Mouse (Mus musculus) intestine, embryonic 16.5 days (tissue): ENCODE measurements around the gene Cfap299. TPM values are rescaled to one million over a fixed set of nuclear protein-coding genes. Genes with fewer than 3 reads are reported as not detected.

ENCODE experiments used
- ATAC-seq: fragments of 200-750 bp; cut with Nextera tagmentation; 2 replicates; pipeline ENCODE4 v1.8.0; 2017; ENCODE audit warnings: moderate TSS enrichment, moderate library complexity
- H3K27ac ChIP-seq: fragments of 300-500 bp; sonication (generic); 2 replicates; pipeline ENCODE4 v1.5.1; 2014; ENCODE audit warnings: mild to moderate bottlenecking, low read length
- H3K27me3 ChIP-seq: fragments of 300-500 bp; sonication (generic); replicated peaks from 2 replicates; pipeline ENCODE4 v1.6.1; 2014; ENCODE audit warnings: low read length, control low read depth, mixed read lengths; ENCODE audit not compliant: control insufficient read depth, insufficient read depth
- H3K36me3 ChIP-seq: fragments of 300-500 bp; sonication (generic); 2 replicates; pipeline ENCODE4 v1.6.1; 2014; ENCODE audit warnings: low read length, control low read depth; ENCODE audit not compliant: control insufficient read depth, insufficient read depth
- H3K4me1 ChIP-seq: fragments of 300-500 bp; sonication (generic); 2 replicates; pipeline ENCODE4 v1.6.1; 2014; ENCODE audit warnings: low read length, control low read depth, mixed read lengths; ENCODE audit not compliant: control insufficient read depth, insufficient read depth
- H3K4me2 ChIP-seq: fragments of 300-500 bp; sonication (generic); 2 replicates; pipeline ENCODE4 v1.6.1; 2014; ENCODE audit warnings: low read depth, low read length, control low read depth
- H3K4me3 ChIP-seq: fragments of 300-500 bp; sonication (generic); 2 replicates; pipeline ENCODE4 v1.5.1; 2014; ENCODE audit warnings: mild to moderate bottlenecking, low read length
- H3K9ac ChIP-seq: fragments of 300-500 bp; sonication (generic); 2 replicates; pipeline ENCODE4 v1.6.1; 2014; ENCODE audit warnings: low read depth, low read length
- H3K9me3 ChIP-seq: fragments of 300-500 bp; sonication (generic); 2 replicates; pipeline ENCODE4 v1.6.1; 2016; ENCODE audit warnings: low read length, control low read depth; ENCODE audit not compliant: control insufficient read depth
- WGBS: fragments of 180-500 bp; shearing (Covaris S2); extraction: QIAGEN DNeasy Blood & Tissue Kit; methylation state at CpG from one replicate; pipeline ENCODE4 v1.1.7; 2014; 5-methylcytosine and 5-hydroxymethylcytosine counted together
- polyA plus RNA-seq: library from polyadenylated mRNA; unstranded; fragments of >200 nt; fragmentation: Nextera tagmentation; extraction: Ambion mirVana; gene quantifications from 2 replicates; pipeline ENCODE4 v1.2.1, GENCODE M21; 2015

The Cfap299 gene
- polyA plus RNA-seq, 1 experiment from 2014 or later: 0.49 TPM

DNA sequence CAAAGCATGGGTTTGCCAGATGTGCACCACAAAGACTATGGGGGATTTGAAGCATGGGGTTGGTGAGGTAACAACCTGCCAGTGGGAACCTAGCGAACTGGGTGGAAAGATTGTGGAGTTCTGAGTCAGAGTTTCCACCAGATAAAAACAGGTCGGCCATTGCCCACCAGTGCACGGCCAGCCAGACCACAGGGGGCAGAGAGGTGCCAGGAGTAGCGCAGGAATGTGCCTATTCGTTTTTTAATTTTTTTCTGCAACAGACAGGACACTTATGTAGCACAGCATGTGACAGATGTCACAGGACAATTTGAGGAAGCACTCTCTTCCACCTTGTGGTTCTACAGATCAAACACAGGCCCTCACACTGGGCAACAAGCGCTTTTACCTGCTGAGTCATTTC, 475.7 kb downstream of the Cfap299 start:
- Histone ChIP-seq H3K4me2 (no peak overlapping the region), H3K4me3 (no peak overlapping the region), H3K27me3 (no peaks in the 10 kb centered on the region), H3K9me3 (no peaks in the 10 kb centered on the region), H3K36me3 (no peaks in the 10 kb centered on the region), H3K4me1 (no peaks in the 10 kb centered on the region), H3K9ac (no peak overlapping the region), H3K27ac (no peak overlapping the region)
- WGBS: 86% methylated on average over 6 of the region's 6 CpGs
- no peak for ATAC-seq

DNA sequence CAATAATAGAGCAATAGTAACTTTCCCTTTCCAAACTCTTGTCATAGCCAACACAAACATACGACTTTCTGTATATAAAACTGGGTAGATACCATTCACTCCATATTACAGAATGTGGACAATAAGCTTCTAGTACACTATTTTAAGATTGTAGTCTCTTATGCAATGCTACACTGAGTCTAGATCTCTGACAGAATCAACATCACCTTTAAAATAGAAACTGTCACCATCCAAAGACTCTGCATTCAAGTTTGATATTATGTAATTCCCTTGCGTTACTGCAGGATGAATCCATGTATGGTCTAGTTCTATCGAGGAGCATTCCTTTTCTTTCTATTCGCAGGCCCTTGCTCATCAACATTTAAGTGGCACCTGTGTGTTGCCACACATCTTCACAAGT, 477.4 kb downstream of the Cfap299 start:
- 89% methylated on average over 4 of the region's 4 CpGs for WGBS
- Histone ChIP-seq H3K36me3 (no peaks in the 10 kb centered on the region), H3K27me3 (no peaks in the 10 kb centered on the region), H3K4me2 (no peak overlapping the region), H3K27ac (no peak overlapping the region), H3K4me1 (no peaks in the 10 kb centered on the region), H3K4me3 (no peak overlapping the region), H3K9ac (no peak overlapping the region), H3K9me3 (no peaks in the 10 kb centered on the region)
- no peak for ATAC-seq

DNA sequence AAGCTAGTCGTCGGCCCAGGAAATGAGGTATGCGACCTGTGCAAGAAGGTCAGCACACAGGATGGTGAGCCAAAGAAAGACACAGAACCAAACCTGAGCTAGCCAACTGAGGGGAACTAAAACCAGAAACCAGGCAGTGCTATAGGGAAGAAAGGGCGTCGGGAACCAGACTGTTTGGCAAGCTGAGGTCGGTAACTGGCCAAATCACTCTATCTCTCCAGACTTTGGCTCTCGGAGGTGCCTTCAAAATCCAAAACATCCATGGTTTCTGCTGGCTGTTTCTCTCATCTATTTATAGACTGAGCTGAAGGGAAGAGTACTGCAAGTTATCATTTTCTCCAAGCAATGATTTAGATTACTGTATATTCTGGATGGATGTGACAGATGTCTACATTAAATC, 477.9 kb downstream of the Cfap299 start:
- Histone ChIP-seq H3K9me3 (no peaks in the 10 kb centered on the region), H3K9ac (no peak overlapping the region), H3K4me1 (no peaks in the 10 kb centered on the region), H3K4me2 (no peak overlapping the region), H3K27me3 (no peaks in the 10 kb centered on the region), H3K36me3 (no peaks in the 10 kb centered on the region), H3K27ac (no peak overlapping the region), H3K4me3 (no peak overlapping the region)
- WGBS: 73% methylated on average over 7 of the region's 7 CpGs
- no peak for ATAC-seq

DNA sequence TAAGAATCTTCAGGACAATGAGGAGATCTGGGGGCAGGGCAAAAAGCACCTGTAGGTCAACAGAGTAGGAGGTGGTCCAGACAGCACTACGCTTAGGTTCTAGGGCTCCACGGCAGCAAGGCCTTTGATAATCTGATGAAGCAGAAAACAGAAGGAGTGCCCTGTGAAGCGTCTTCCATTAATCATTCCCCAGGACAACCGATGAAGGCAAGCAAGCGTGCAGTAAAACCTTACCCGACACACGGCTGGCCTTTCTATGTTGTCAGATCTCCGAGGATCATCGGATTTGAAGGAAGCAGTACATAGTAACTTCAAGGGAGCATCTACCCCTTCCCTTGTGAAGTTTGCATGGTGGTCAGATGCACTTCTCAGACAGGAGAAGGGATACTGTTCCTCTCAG, 478.8 kb downstream of the Cfap299 start:
- H3K4me2 ChIP-seq: no peak overlapping the region
- ATAC-seq: no peak
- 42% methylated on average over 9 of the region's 9 CpGs for WGBS
- no peak overlapping the region for H3K4me3 ChIP-seq
- no peak overlapping the region for H3K27ac ChIP-seq
- H3K36me3 ChIP-seq: no peaks in the 10 kb centered on the region
- no peaks in the 10 kb centered on the region for H3K27me3 ChIP-seq
- no peaks in the 10 kb centered on the region for H3K4me1 ChIP-seq
- no peaks in the 10 kb centered on the region for H3K9me3 ChIP-seq
- no peak overlapping the region for H3K9ac ChIP-seq

DNA sequence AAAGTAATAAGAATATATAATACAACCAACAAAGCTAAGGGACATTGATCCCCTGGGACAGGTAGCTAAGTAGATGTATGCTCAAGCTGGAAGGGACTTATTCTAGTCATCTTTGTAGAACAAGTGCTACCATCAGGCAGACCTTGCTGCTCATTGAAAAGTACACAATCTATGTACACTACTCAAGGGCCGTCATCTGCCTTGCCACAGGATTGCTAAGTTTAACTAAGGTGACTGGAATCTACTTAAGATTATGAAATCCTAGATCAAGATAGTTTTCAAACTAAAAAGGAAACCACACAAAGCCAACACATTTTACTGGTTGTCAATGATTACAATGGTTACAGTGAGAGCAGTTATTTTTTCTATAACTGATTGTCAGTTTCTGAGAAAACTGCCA, 483.3 kb downstream of the Cfap299 start:
- H3K27ac ChIP-seq: no peak overlapping the region
- no peak overlapping the region for H3K4me2 ChIP-seq
- WGBS: 83% methylated on average over 1 of the region's 1 CpGs
- H3K36me3 ChIP-seq: no peaks in the 10 kb centered on the region
- no peaks in the 10 kb centered on the region for H3K9me3 ChIP-seq
- ATAC-seq: no peak
- no peaks in the 10 kb centered on the region for H3K27me3 ChIP-seq
- no peak overlapping the region for H3K4me3 ChIP-seq
- H3K9ac ChIP-seq: no peak overlapping the region
- no peaks in the 10 kb centered on the region for H3K4me1 ChIP-seq

- Histone ChIP-seq H3K9ac (no peak overlapping the region), H3K9me3 (no peaks in the 10 kb centered on the region), H3K27ac (no peak overlapping the region), H3K27me3 (no peaks in the 10 kb centered on the region), H3K4me2 (no peak overlapping the region), H3K4me3 (no peak overlapping the region), H3K36me3 (no peaks in the 10 kb centered on the region), H3K4me1 (no peaks in the 10 kb centered on the region)
- no peak for ATAC-seq
- 91% methylated on average over 1 of the region's 1 CpGs for WGBS
Measured at GRCm38 (mm10) chr5:98815269-98815668, 486.2 kb downstream of the Cfap299 start.

DNA sequence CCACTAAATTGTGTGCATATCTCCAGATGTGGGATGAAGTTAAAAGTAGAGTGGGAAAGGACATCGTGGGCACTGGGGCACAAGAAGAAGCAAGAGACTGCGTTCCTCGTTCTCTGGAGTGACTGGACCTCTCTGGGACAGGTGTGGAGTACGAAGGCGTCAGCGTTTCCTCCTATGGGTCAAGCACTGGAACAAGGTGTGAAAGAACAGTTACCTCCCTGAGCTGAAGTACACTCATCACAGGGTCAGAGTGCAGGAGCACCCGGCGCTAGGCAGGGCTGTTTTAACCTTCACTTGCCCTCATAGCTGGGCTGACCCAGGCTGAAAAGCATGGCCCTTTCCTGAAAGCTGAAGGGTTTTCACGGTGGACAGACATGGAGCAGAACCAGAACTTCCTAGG, 504.7 kb downstream of the Cfap299 start:
- H3K4me3 ChIP-seq: no peak overlapping the region
- H3K27me3 ChIP-seq: no peaks in the 10 kb centered on the region
- H3K36me3 ChIP-seq: no peaks in the 10 kb centered on the region
- H3K9me3 ChIP-seq: no peaks in the 10 kb centered on the region
- no peak overlapping the region for H3K27ac ChIP-seq
- 73% methylated on average over 9 of the region's 9 CpGs for WGBS
- no peak overlapping the region for H3K9ac ChIP-seq
- H3K4me2 ChIP-seq: no peak overlapping the region
- ATAC-seq: no peak
- no peaks in the 10 kb centered on the region for H3K4me1 ChIP-seq

DNA sequence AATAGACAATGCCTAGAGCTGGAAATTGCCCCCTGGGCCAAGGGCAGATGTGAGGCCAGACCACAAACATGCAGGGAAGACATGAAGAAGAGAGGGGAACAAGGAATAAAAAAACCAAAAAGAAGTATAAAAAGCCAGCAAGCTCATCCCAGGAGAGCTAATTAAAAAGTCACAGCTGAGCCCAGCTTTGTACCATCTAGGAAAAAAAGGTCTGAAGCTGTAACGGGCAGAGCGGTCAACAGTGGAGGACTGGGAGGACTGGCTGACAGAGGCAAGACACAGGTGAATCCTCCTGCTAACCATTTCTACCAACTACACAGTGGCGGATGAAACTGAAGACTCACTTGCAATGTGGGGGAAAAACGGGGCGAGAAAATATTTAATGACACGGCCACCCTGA, 505.2 kb downstream of the Cfap299 start:
- H3K9me3 ChIP-seq: no peaks in the 10 kb centered on the region
- no peak overlapping the region for H3K4me2 ChIP-seq
- no peaks in the 10 kb centered on the region; the same call in 1 of the 2 replicates for H3K27me3 ChIP-seq
- no peak overlapping the region for H3K9ac ChIP-seq
- no peak overlapping the region for H3K27ac ChIP-seq
- ATAC-seq: no peak
- H3K36me3 ChIP-seq: no peaks in the 10 kb centered on the region
- WGBS: 89% methylated on average over 6 of the region's 6 CpGs
- H3K4me3 ChIP-seq: no peak overlapping the region
- no peaks in the 10 kb centered on the region for H3K4me1 ChIP-seq

DNA sequence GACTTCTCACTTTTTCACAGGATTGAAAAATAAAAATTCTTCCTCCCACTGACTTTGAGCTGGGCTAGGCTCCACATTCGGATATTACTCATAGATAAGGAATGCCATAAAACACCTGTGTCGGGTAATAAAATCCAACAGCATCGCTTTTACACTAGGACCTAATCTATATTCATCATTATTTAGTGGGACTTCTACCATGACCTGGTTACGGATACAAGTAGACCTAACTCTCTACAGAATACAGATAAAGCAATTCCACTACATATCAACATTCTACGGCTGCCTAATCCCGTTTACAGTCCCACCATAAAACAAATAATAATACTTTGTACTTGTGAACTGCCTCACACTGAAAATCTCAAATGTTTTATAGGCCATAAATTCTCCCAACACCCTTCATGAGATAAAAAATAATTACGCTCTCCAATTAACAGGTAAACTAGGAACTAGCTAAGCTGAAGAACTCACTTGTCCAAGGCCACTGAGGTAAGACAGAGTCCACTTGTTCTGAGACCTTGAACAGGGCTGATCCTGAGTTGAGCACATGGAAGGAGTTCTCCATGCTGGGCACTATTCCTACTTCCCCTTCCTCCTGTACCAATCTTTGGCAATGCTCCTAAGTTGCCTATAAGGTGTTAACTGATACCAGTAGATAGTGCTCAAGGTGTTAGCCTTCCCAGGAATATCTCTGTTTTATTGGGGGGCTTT, 513.7 kb downstream of the Cfap299 start:
- H3K27ac ChIP-seq: 0 out of 2 replicates have a peak overlapping the region, but pooled peaks have one; percentile 17
- WGBS: 53% methylated on average over 7 of the region's 7 CpGs
- ATAC-seq: peak; percentile 95
- no peak overlapping the region for H3K4me3 ChIP-seq
- H3K4me2 ChIP-seq: no peak overlapping the region
- peaks cover 12% of the 10 kb centered on the region for H3K4me1 ChIP-seq
- no peaks in the 10 kb centered on the region for H3K36me3 ChIP-seq
- no peak overlapping the region for H3K9ac ChIP-seq
- no peaks in the 10 kb centered on the region for H3K9me3 ChIP-seq
- H3K27me3 ChIP-seq: no peaks in the 10 kb centered on the region; the same call in 1 of the 2 replicates

- WGBS: 39% methylated on average over 1 of the region's 1 CpGs
- H3K27me3 ChIP-seq: no peaks in the 10 kb centered on the region
- no peak overlapping the region for H3K4me2 ChIP-seq
- ATAC-seq: no peak
- H3K27ac ChIP-seq: no peak overlapping the region
- H3K36me3 ChIP-seq: no peaks in the 10 kb centered on the region
- no peak overlapping the region for H3K4me3 ChIP-seq
- H3K4me1 ChIP-seq: peaks cover 12% of the 10 kb centered on the region
- H3K9me3 ChIP-seq: no peaks in the 10 kb centered on the region
- H3K9ac ChIP-seq: no peak overlapping the region
Measured at GRCm38 (mm10) chr5:98844664-98845063, 515.6 kb downstream of the Cfap299 start.
